Mouse (Mus musculus) liver, embryonic 14.5 days (tissue): ENCODE measurements around the gene Tnf.

Source experiments
- CTCF ChIP-seq: IDR thresholded peaks from 2 replicates; pipeline ENCODE4 v1.5.1; 2016; ENCODE audit warnings: antibody characterized with exemption, low read depth, control low read depth
- EP300 ChIP-seq: IDR thresholded peaks from 2 replicates; pipeline ENCODE4 v1.6.1; 2016; ENCODE audit warnings: antibody characterized with exemption, low read depth

DNA sequence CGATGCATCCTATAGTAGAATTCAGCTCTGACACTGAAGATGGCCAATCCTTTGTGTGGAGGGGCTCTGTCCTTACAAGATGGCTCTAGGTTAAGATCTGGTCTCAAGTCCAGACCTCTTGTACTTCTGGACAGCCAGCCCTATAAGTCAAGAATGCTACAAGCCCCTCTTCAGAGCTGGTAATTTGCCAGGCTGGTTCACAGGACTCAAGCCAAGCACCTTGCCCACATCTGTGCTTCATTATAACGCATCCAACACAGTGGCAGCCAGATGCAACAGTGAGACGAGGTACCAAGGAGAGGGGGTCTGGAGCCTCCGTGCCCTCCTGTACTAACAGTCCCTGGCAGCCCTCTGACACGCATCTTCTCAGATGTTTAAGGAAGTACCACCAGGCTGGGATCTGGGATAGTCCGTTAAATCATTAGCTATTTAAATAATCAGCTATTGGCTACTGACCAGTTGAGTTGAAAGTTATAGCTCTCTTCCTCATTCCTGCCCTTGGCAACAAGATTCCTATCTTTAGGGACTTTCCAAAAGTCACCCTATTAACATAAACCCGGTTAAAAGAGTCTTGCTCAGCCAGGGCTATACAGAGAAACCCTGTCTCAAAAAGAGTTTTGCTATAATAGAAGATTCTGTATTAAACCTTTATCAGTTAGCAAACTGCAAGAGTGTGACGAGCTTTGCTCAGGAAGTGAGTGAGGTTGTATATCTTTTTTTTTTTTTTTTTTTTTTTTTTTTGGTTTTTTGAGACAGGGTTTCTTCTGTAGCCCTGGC lies 27.4 kb downstream of the Tnf start:
- TF ChIP-seq EP300 (no peak), CTCF (no peak)
